8 mouse cellular contexts compared by ENCODE assay signal in the genomic region with DNA sequence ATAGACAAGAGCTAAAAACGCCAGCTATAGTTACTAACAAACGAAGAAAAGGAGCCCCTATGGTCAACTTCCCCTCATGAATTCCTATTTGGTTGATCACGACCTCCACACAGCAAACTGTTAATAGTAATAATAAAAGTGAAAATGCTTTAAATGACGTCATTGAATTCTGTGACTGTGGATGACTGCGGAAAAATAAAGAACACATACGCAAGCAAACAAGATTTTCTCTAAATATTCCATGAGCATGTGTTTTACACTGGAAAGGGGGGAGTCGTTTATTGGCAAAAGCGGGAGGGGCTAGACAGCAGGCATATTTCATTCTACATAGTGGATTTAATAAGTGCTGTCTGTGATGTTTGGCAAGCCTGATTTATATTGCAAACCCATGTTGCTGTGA. TPM values are rescaled to one million over a fixed set of nuclear protein-coding genes. Genes with fewer than 3 reads are reported as not detected.
DNase-seq lines count a peak whose midpoint lies in the region; ATAC-seq and TF ChIP-seq lines count a peak whose summit lies in the region.

No protein-coding gene starts in this region.

- no peak for DNase-seq in kidney, postnatal 10 days
- DNase-seq in hindbrain, postnatal 0 days (ENCODE audit: low spot score) = no peak
- DNase-seq in midbrain, embryonic 14.5 days = no peak
- no peak for DNase-seq in thymus, postnatal 25 days
- no peak for DNase-seq in kidney, postnatal 4 days
- DNase-seq in urinary bladder, adult 2 months (ENCODE audit: low spot score) = no peak

- peak; percentile 32; the same call in 1 of the 2 replicates for ATAC-seq in kidney, embryonic 14.5 days (ENCODE audit: low FRiP score, low TSS enrichment)
- ATAC-seq in embryonic facial prominence, embryonic 12.5 days (ENCODE audit: insufficient number of reproducible peaks, insufficient read depth, low FRiP score, low TSS enrichment) = no peak
- ATAC-seq in hindbrain, postnatal 0 days = peak; percentile 53
- peak; percentile 28 for ATAC-seq in midbrain, embryonic 14.5 days (ENCODE audit: low FRiP score, low TSS enrichment)

- H3K9ac ChIP-seq in kidney, embryonic 14.5 days (ENCODE audit: low read depth, low read length) = no peak overlapping the region
- no peak overlapping the region for H3K9ac ChIP-seq in embryonic facial prominence, embryonic 12.5 days
- H3K9ac ChIP-seq in hindbrain, postnatal 0 days (replicated peaks; ENCODE audit: low read length) = peak overlapping the region; percentile 63; the same call in 1 of the 2 replicates
- H3K9ac ChIP-seq in midbrain, embryonic 14.5 days (replicated peaks; ENCODE audit: low read length) = peak overlapping the region; percentile 14; the same call in 1 of the 2 replicates

- WGBS in kidney, embryonic 14.5 days = 26% methylated on average over 8 of the region's 8 CpGs
- 24% methylated on average over 8 of the region's 8 CpGs for WGBS in embryonic facial prominence, embryonic 12.5 days
- 26% methylated on average over 8 of the region's 8 CpGs for WGBS in hindbrain, postnatal 0 days
- WGBS in midbrain, embryonic 14.5 days = 24% methylated on average over 8 of the region's 8 CpGs

- H3K9me3 ChIP-seq in kidney, embryonic 14.5 days (ENCODE audit: control insufficient read depth, low read length) = no peaks in the 10 kb centered on the region
- H3K9me3 ChIP-seq in embryonic facial prominence, embryonic 12.5 days = no peaks in the 10 kb centered on the region
- H3K9me3 ChIP-seq in hindbrain, postnatal 0 days (ENCODE audit: low read length) = no peaks in the 10 kb centered on the region
- H3K9me3 ChIP-seq in midbrain, embryonic 14.5 days (ENCODE audit: control insufficient read depth, low read length) = no peaks in the 10 kb centered on the region

- no peaks in the 10 kb centered on the region for H3K27me3 ChIP-seq in kidney, embryonic 14.5 days (ENCODE audit: control insufficient read depth, insufficient read depth, low read length)
- H3K27me3 ChIP-seq in embryonic facial prominence, embryonic 12.5 days = no peaks in the 10 kb centered on the region
- H3K27me3 ChIP-seq in hindbrain, postnatal 0 days (ENCODE audit: insufficient read depth, low read length) = no peaks in the 10 kb centered on the region
- no peaks in the 10 kb centered on the region for H3K27me3 ChIP-seq in midbrain, embryonic 14.5 days (ENCODE audit: control insufficient read depth, insufficient read depth, low read length)

- H3K4me3 ChIP-seq in kidney, embryonic 14.5 days (ENCODE audit: low read length) = peak overlapping the region; percentile 51
- peak overlapping the region; percentile 52 for H3K4me3 ChIP-seq in embryonic facial prominence, embryonic 12.5 days
- peak overlapping the region; percentile 54 for H3K4me3 ChIP-seq in hindbrain, postnatal 0 days (ENCODE audit: low read length)
- H3K4me3 ChIP-seq in midbrain, embryonic 14.5 days (replicated peaks; ENCODE audit: low read depth, low read length) = peak overlapping the region; percentile 51

- no peaks in the 10 kb centered on the region for H3K4me1 ChIP-seq in kidney, embryonic 14.5 days (ENCODE audit: control insufficient read depth, insufficient read depth, low read length)
- H3K4me1 ChIP-seq in embryonic facial prominence, embryonic 12.5 days = no peaks in the 10 kb centered on the region
- H3K4me1 ChIP-seq in hindbrain, postnatal 0 days (ENCODE audit: insufficient read depth, low read length) = no peaks in the 10 kb centered on the region
- H3K4me1 ChIP-seq in midbrain, embryonic 14.5 days (ENCODE audit: control insufficient read depth, insufficient read depth, low read length) = no peaks in the 10 kb centered on the region

- TF ChIP-seq CTCF in hindbrain, postnatal 0 days (IDR thresholded peaks at IDR 0.05; ENCODE audit: low read depth) = no peak

- H3K27ac ChIP-seq in kidney, embryonic 14.5 days (ENCODE audit: low read depth, low read length) = no peak overlapping the region
- H3K27ac ChIP-seq in embryonic facial prominence, embryonic 12.5 days = no peak overlapping the region
- peak overlapping the region; percentile 86 for H3K27ac ChIP-seq in hindbrain, postnatal 0 days
- H3K27ac ChIP-seq in midbrain, embryonic 14.5 days (replicated peaks; ENCODE audit: low read depth, low read length) = no peak overlapping the region

- no peaks in the 10 kb centered on the region for H3K36me3 ChIP-seq in kidney, embryonic 14.5 days (ENCODE audit: control insufficient read depth, insufficient read depth, low read length)
- H3K36me3 ChIP-seq in embryonic facial prominence, embryonic 12.5 days = no peaks in the 10 kb centered on the region
- no peaks in the 10 kb centered on the region for H3K36me3 ChIP-seq in hindbrain, postnatal 0 days (ENCODE audit: insufficient read depth, low read length)
- H3K36me3 ChIP-seq in midbrain, embryonic 14.5 days (ENCODE audit: control insufficient read depth, insufficient read depth, low read length) = no peaks in the 10 kb centered on the region

- peak overlapping the region; percentile 45 for H3K4me2 ChIP-seq in kidney, embryonic 14.5 days (replicated peaks; ENCODE audit: low read depth, low read length)
- H3K4me2 ChIP-seq in embryonic facial prominence, embryonic 12.5 days (replicated peaks) = peak overlapping the region; percentile 53
- peak overlapping the region; percentile 50 for H3K4me2 ChIP-seq in hindbrain, postnatal 0 days (ENCODE audit: low read depth, low read length)
- H3K4me2 ChIP-seq in midbrain, embryonic 14.5 days (ENCODE audit: low read length) = peak overlapping the region; percentile 46

RNA-seq across cellular contexts. Expression of a gene that starts 0.5 kb away (rescaled TPM):
- polyA plus RNA-seq in kidney, embryonic 14.5 days (2014; fragmentation: Nextera tagmentation; extraction: Ambion mirVana) = 2.9 and 3.0 TPM in 2 replicates
- 5.7 and 5.8 TPM in 2 replicates for polyA plus RNA-seq in embryonic facial prominence, embryonic 12.5 days (2016; fragmentation: Nextera tagmentation; extraction: Ambion mirVana)
- total RNA-seq in hindbrain, postnatal 0 days (2014; rRNA removed) = 42.2 and 49.9 TPM in 2 replicates
- polyA plus RNA-seq in hindbrain, postnatal 0 days (2015; fragmentation: Nextera tagmentation; extraction: Ambion mirVana) = 76.3 and 76.9 TPM in 2 replicates
- 65.9 and 68.5 TPM in 2 replicates for polyA plus RNA-seq in midbrain, embryonic 14.5 days (2014; fragmentation: Nextera tagmentation; extraction: Ambion mirVana)
- polyA plus RNA-seq in urinary bladder, adult 2 months (2012; rRNA removed) = 2.0 and 2.3 TPM in 2 replicates

Comparison
In these comparisons a context has a peak if more than half of its experiments do, and no peak if none do; other contexts are left out.
1. H3K9ac ChIP-seq: peak in hindbrain, postnatal 0 days (single experiment) and midbrain, embryonic 14.5 days (single experiment); none in kidney, embryonic 14.5 days (single experiment) and embryonic facial prominence, embryonic 12.5 days (single experiment).
2. Peak in every context shown above with its lines, with median percentiles within 50 percentile points of each other: H3K4me2 ChIP-seq and H3K4me3 ChIP-seq.